Mouse (Mus musculus): Measurements from ENCODE around the gene Ddx31.

DNA sequence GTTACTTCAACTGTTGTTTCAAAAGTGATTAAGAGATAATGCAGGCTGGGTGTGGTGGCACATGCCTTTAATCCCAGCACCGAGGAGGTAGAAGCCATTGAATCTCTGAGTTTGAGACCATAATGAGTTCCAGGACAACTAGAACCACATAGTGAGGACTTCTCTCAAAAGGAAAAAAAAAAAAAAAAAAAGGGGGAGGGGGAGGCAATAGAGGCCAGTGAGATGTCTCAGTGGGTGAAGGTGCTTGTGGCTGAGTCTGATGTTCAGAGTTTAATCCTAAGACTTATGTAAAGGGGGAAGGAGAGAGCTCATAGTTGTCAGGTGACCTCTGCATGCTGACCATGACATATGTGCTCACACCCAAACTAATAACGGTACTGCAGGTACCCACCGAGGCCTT is 1.8 kb downstream of the Ddx31 start:
- TF ChIP-seq CTCF (IDR thresholded peaks at IDR 0.05; ENCODE audit: low read depth, low read length) (no peak), POLR2A (IDR thresholded peaks at IDR 0.05; ENCODE audit: insufficient read depth, low read length) (no peak), EP300 (IDR thresholded peaks at IDR 0.05; ENCODE audit: insufficient read depth, low read depth, low read length) (no peak)

Measured in ES-Bruce4 (cell line).